Mouse (Mus musculus): ENCODE data around the gene Vmn1r166. TPM values are rescaled to one million over a fixed set of nuclear protein-coding genes. Genes with fewer than 3 reads are reported as not detected.
"Not testable (repeated sequence)": the region's sequence is repeated elsewhere in the genome, so short reads cannot be mapped to it uniquely, and the experiment has no call there.

The Vmn1r166 gene
- not detected for total RNA-seq (2021)

DNA sequence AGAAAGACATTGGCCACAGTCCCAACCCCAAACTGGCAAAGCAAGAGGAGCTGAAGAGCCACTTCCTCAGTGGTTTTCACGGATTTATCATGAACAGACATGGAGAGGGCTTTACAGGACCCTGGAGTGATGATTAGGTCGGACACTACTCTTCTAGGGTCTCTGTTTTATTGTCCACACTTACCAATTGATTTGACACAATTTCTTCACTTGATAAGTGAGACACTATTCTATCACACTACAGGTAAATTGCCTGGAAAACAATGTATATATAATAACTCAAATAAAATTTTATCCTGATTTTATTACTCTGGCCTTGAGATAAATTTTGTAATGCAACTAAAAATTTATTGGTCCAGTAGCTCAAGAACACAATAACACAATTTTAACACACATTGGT lies at the start of gene Vmn1r166:
Vmn1r166 (minus strand) TSS at position 101 of the 400 bp plus-strand sequence.
- intact Hi-C loops (cut with DNase I); DNase-seq (ENCODE audit: low spot score in 2 of 2): not testable (repeated sequence)

DNA sequence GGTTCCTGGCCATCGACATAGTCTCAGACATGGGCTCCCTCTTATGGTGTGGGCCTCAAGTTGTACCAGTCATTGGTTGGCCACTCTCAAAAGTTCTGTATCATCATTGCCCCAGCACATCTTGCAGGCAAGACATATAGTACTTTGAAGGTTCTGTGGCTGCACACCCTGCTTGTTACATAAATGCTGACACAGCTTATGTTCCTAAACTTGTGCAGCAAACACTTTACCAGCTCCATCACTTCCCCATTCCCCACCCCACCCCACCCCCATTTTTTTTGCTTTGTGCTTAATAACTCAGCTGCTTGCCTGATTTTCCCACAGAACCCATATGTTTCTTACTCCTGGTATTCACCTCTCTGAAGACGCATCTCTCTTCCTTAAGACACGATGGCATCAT lies 49.4 kb upstream of the Vmn1r166 start, which contains the start of gene Nlrp4e:
Nlrp4e (plus strand) TSS at position 301 of the 400 bp plus-strand sequence.
- intact Hi-C loops (cut with DNase I); DNase-seq (ENCODE audit: low spot score in 2 of 2): not testable (repeated sequence)

DNA sequence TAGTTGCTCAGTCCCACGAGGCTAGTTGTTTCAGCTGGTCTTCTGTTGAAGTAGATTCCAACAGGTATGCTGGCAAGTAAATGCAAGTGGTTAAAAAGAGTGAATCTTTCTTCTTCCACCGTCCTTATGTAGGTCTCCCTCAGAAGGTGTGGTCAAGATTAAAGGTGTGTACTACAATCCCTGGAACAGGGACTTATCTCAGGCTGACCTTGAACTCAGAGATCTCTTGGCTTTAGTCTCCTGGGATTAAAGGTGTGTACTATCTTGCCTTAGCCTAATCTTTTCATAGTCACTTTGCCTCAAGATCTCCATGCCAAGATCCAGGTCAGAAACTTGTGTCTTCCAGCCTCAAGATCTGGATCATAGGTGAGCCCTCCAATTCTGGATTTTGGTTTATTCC lies 27.3 kb upstream of the Vmn1r166 start, which contains the start of gene Gm6902:
Gm6902 (minus strand) TSS at position 101 of the 400 bp plus-strand sequence.
- intact Hi-C loops (cut with DNase I); DNase-seq (ENCODE audit: low spot score in 2 of 2): not testable (repeated sequence)

DNA sequence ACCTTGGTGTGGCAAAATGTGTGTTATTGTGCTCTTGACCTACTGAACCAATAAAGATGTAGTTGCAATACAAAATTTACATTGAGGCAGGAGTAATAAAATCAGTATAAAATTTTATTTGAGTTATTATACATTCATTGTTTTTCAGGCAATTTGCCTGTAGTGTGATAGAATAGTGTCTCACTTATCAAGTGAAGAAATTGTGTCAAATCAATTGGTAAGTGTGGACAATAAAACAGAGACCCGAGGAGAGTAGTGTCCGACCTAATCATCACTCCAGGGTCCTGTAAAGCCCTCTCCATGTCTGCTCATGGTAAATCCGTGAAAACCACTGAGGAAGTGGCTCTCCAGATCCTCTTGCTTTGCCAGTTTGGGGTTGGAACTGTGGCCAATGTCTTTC lies 34.5 kb downstream of the Vmn1r166 start, which contains the start of gene Vmn1r165:
Vmn1r165 (plus strand) TSS at position 301 of the 400 bp plus-strand sequence.
- intact Hi-C loops (cut with DNase I); DNase-seq (ENCODE audit: low spot score in 2 of 2): not testable (repeated sequence)

Other genes with a start within 250 kb of the Vmn1r166 start
- gene Gm4216, start 231.8 kb downstream of the Vmn1r166 start, total RNA-seq (2021): not detected
- gene Vmn1r163, start 196.1 kb downstream of the Vmn1r166 start, total RNA-seq (2021): not detected
- gene Gm8720, start 184.2 kb downstream of the Vmn1r166 start, total RNA-seq (2021): not detected
- not detected for gene Gm10662, start 107.2 kb downstream of the Vmn1r166 start, total RNA-seq (2021)
- gene Vmn1r165, start 34.4 kb downstream of the Vmn1r166 start, total RNA-seq (2021): not detected
- gene Gm6902, start 27.2 kb upstream of the Vmn1r166 start, total RNA-seq (2021): not detected
- gene Nlrp4e, start 49.5 kb upstream of the Vmn1r166 start, total RNA-seq (2021): not detected
- not detected for gene Nlrp5, start 134.2 kb upstream of the Vmn1r166 start, total RNA-seq (2021)